Mouse (Mus musculus) liver, adult 2 months (tissue): ENCODE measurements around the gene Gsdma.

Experiments
- CTCF ChIP-seq: fragments of 200-500 bp; IDR thresholded peaks from 2 replicates; pipeline ENCODE4 v1.5.1; 2011; ENCODE audit warnings: low read depth, low read length, control low read depth
- POLR2A ChIP-seq: fragments of 200-500 bp; IDR thresholded peaks from 2 replicates; pipeline ENCODE4 v1.6.1; 2011; ENCODE audit warnings: low read length, control low read depth; ENCODE audit not compliant: insufficient read depth; ENCODE audit errors: extremely low read depth

- no peak for TF ChIP-seq CTCF
- no peak for TF ChIP-seq POLR2A
Measured at GRCm38 (mm10) chr11:98688009-98688408, 23.9 kb downstream of the Gsdma start.
